Mouse (Mus musculus): Measurements from ENCODE around the gene Mrpl20.

- TF ChIP-seq POLR2A (IDR thresholded peaks at IDR 0.05; ENCODE audit: borderline replicate concordance, insufficient read depth, low read length) (no peak), CTCF (IDR thresholded peaks at IDR 0.05; ENCODE audit: borderline replicate concordance, insufficient read depth, low read depth, low read length) (no peak)
Observed at GRCm38 (mm10) chr4:155823443-155823842, 20.8 kb downstream of the Mrpl20 start.
